Mouse (Mus musculus): ENCODE measurements around the gene Slc23a2. TPM values are rescaled to one million over a fixed set of nuclear protein-coding genes. Genes with fewer than 3 reads are reported as not detected.

Gene Slc23a2
- polyA plus RNA-seq, 1 experiment from 2014 or later, result 7.7 TPM

- ATAC-seq (replicated peaks; ENCODE audit: insufficient number of reproducible peaks, low FRiP score, low TSS enrichment, low read depth), result no peak
- H3K9me3 ChIP-seq (replicated peaks; ENCODE audit: control insufficient read depth, low read length), result no peaks in the 10 kb centered on the region
- no peak overlapping the region for H3K27ac ChIP-seq (replicated peaks; ENCODE audit: low read depth, low read length)
- no peaks in the 10 kb centered on the region for H3K36me3 ChIP-seq (replicated peaks; ENCODE audit: control insufficient read depth, insufficient read depth, low read depth, low read length)
- no peak overlapping the region for H3K9ac ChIP-seq (replicated peaks; ENCODE audit: low read length)
- WGBS, result 36% methylated on average over 4 of the region's 4 CpGs
- H3K27me3 ChIP-seq (ENCODE audit: control insufficient read depth, insufficient read depth, low read length), result no peaks in the 10 kb centered on the region
- H3K4me3 ChIP-seq (ENCODE audit: low read depth, low read length), result no peak overlapping the region
- no peak overlapping the region for H3K4me2 ChIP-seq (ENCODE audit: low read depth, low read length)
- no peak for DNase-seq (ENCODE audit: low spot score)
- H3K4me1 ChIP-seq (ENCODE audit: control insufficient read depth, insufficient read depth, low read length), result no peaks in the 10 kb centered on the region
Observed at GRCm38 (mm10) chr2:132008186-132008585, 136.7 kb downstream of the Slc23a2 start.

GRCm38 (mm10) chr2:132007475-132007819 is 137.5 kb downstream of the Slc23a2 start:
- WGBS, result 32% methylated on average over 6 of the region's 6 CpGs
- H3K36me3 ChIP-seq (replicated peaks; ENCODE audit: control insufficient read depth, insufficient read depth, low read depth, low read length), result no peaks in the 10 kb centered on the region

GRCm38 (mm10) chr2:132006561-132007474 is 138.1 kb downstream of the Slc23a2 start:
- Histone ChIP-seq H3K36me3 (replicated peaks; ENCODE audit: control insufficient read depth, insufficient read depth, low read depth, low read length) (no peaks in the 10 kb centered on the region), H3K4me3 (ENCODE audit: low read depth, low read length) (no peak overlapping the region), H3K4me1 (ENCODE audit: control insufficient read depth, insufficient read depth, low read length) (no peaks in the 10 kb centered on the region), H3K9ac (replicated peaks; ENCODE audit: low read length) (no peak overlapping the region), H3K27ac (replicated peaks; ENCODE audit: low read depth, low read length) (no peak overlapping the region), H3K9me3 (replicated peaks; ENCODE audit: control insufficient read depth, low read length) (no peaks in the 10 kb centered on the region), H3K4me2 (ENCODE audit: low read depth, low read length) (no peak overlapping the region), H3K27me3 (ENCODE audit: control insufficient read depth, insufficient read depth, low read length) (no peaks in the 10 kb centered on the region)
- DNase-seq (ENCODE audit: low spot score) (no peak), ATAC-seq (replicated peaks; ENCODE audit: insufficient number of reproducible peaks, low FRiP score, low TSS enrichment, low read depth) (no peak)
- 74% methylated on average over 18 of the region's 18 CpGs for WGBS

More at GRCm38 (mm10) chr2:132007475-132007819, 137.5 kb downstream of the Slc23a2 start:
- H3K27me3 ChIP-seq (ENCODE audit: control insufficient read depth, insufficient read depth, low read length), result no peaks in the 10 kb centered on the region
- H3K4me2 ChIP-seq (ENCODE audit: low read depth, low read length), result no peak overlapping the region
- ATAC-seq (replicated peaks; ENCODE audit: insufficient number of reproducible peaks, low FRiP score, low TSS enrichment, low read depth) (no peak), DNase-seq (ENCODE audit: low spot score) (no peak)
- no peaks in the 10 kb centered on the region for H3K4me1 ChIP-seq (ENCODE audit: control insufficient read depth, insufficient read depth, low read length)
- no peak overlapping the region for H3K27ac ChIP-seq (replicated peaks; ENCODE audit: low read depth, low read length)
- H3K9ac ChIP-seq (replicated peaks; ENCODE audit: low read length), result no peak overlapping the region
- no peaks in the 10 kb centered on the region for H3K9me3 ChIP-seq (replicated peaks; ENCODE audit: control insufficient read depth, low read length)
- H3K4me3 ChIP-seq (ENCODE audit: low read depth, low read length), result no peak overlapping the region

GRCm38 (mm10) chr2:132005445-132005844 is 139.5 kb downstream of the Slc23a2 start:
- Histone ChIP-seq H3K9me3 (replicated peaks; ENCODE audit: control insufficient read depth, low read length) (no peaks in the 10 kb centered on the region), H3K27ac (replicated peaks; ENCODE audit: low read depth, low read length) (no peak overlapping the region), H3K36me3 (replicated peaks; ENCODE audit: control insufficient read depth, insufficient read depth, low read depth, low read length) (no peaks in the 10 kb centered on the region), H3K4me1 (ENCODE audit: control insufficient read depth, insufficient read depth, low read length) (no peaks in the 10 kb centered on the region), H3K4me2 (ENCODE audit: low read depth, low read length) (no peak overlapping the region), H3K9ac (replicated peaks; ENCODE audit: low read length) (no peak overlapping the region), H3K27me3 (ENCODE audit: control insufficient read depth, insufficient read depth, low read length) (no peaks in the 10 kb centered on the region), H3K4me3 (ENCODE audit: low read depth, low read length) (no peak overlapping the region)
- no peak for ATAC-seq (replicated peaks; ENCODE audit: insufficient number of reproducible peaks, low FRiP score, low TSS enrichment, low read depth)
- WGBS, result 88% methylated on average over 4 of the region's 4 CpGs
- DNase-seq (ENCODE audit: low spot score), result no peak

GRCm38 (mm10) chr2:132004495-132005136 is 140.3 kb downstream of the Slc23a2 start:
- Histone ChIP-seq H3K4me3 (ENCODE audit: low read depth, low read length) (no peak overlapping the region), H3K27me3 (ENCODE audit: control insufficient read depth, insufficient read depth, low read length) (no peaks in the 10 kb centered on the region), H3K9me3 (replicated peaks; ENCODE audit: control insufficient read depth, low read length) (no peaks in the 10 kb centered on the region), H3K27ac (replicated peaks; ENCODE audit: low read depth, low read length) (no peak overlapping the region), H3K9ac (replicated peaks; ENCODE audit: low read length) (no peak overlapping the region), H3K4me2 (ENCODE audit: low read depth, low read length) (no peak overlapping the region), H3K36me3 (replicated peaks; ENCODE audit: control insufficient read depth, insufficient read depth, low read depth, low read length) (no peaks in the 10 kb centered on the region), H3K4me1 (ENCODE audit: control insufficient read depth, insufficient read depth, low read length) (no peaks in the 10 kb centered on the region)
- no peak for ATAC-seq (replicated peaks; ENCODE audit: insufficient number of reproducible peaks, low FRiP score, low TSS enrichment, low read depth)
- DNase-seq (ENCODE audit: low spot score), result no peak
- WGBS, result 79% methylated on average over 9 of the region's 9 CpGs

GRCm38 (mm10) chr2:132003916-132004315 is 141.0 kb downstream of the Slc23a2 start:
- no peak for DNase-seq (ENCODE audit: low spot score)
- H3K4me3 ChIP-seq (ENCODE audit: low read depth, low read length), result no peak overlapping the region
- ATAC-seq (replicated peaks; ENCODE audit: insufficient number of reproducible peaks, low FRiP score, low TSS enrichment, low read depth), result no peak
- 86% methylated on average over 5 of the region's 5 CpGs for WGBS
- no peak overlapping the region for H3K9ac ChIP-seq (replicated peaks; ENCODE audit: low read length)
- no peak overlapping the region for H3K27ac ChIP-seq (replicated peaks; ENCODE audit: low read depth, low read length)
- H3K36me3 ChIP-seq (replicated peaks; ENCODE audit: control insufficient read depth, insufficient read depth, low read depth, low read length), result no peaks in the 10 kb centered on the region
- H3K9me3 ChIP-seq (replicated peaks; ENCODE audit: control insufficient read depth, low read length), result no peaks in the 10 kb centered on the region
- H3K27me3 ChIP-seq (ENCODE audit: control insufficient read depth, insufficient read depth, low read length), result no peaks in the 10 kb centered on the region
- H3K4me1 ChIP-seq (ENCODE audit: control insufficient read depth, insufficient read depth, low read length), result no peaks in the 10 kb centered on the region
- no peak overlapping the region for H3K4me2 ChIP-seq (ENCODE audit: low read depth, low read length)

Other genes starting within 250 kb of the Slc23a2 start
- gene Prnp, start 235.2 kb downstream of the Slc23a2 start, polyA plus RNA-seq (2014; fragmentation: Nextera tagmentation; extraction: Ambion mirVana), result 23.7 and 24.0 TPM in 2 replicates
- not detected in 2 replicates for gene Prn, start 235.2 kb downstream of the Slc23a2 start, polyA plus RNA-seq (2014; fragmentation: Nextera tagmentation; extraction: Ambion mirVana)
- gene Prnd, start 194.2 kb downstream of the Slc23a2 start, polyA plus RNA-seq (2014; fragmentation: Nextera tagmentation; extraction: Ambion mirVana), result 15.1 and 15.6 TPM in 2 replicates
- 9.5 and 10.3 TPM in 2 replicates for gene Rassf2, start 114.8 kb downstream of the Slc23a2 start, polyA plus RNA-seq (2014; fragmentation: Nextera tagmentation; extraction: Ambion mirVana)
- gene Tmem230, start 102.7 kb upstream of the Slc23a2 start, polyA plus RNA-seq (2014; fragmentation: Nextera tagmentation; extraction: Ambion mirVana), result 51.3 and 56.4 TPM in 2 replicates
- 385 and 425 TPM in 2 replicates for gene Pcna, start 108.2 kb upstream of the Slc23a2 start, polyA plus RNA-seq (2014; fragmentation: Nextera tagmentation; extraction: Ambion mirVana)
- gene Cds2, start 118.0 kb upstream of the Slc23a2 start, polyA plus RNA-seq (2014; fragmentation: Nextera tagmentation; extraction: Ambion mirVana), result 32.2 and 33.2 TPM in 2 replicates
- gene Prokr2, start 240.3 kb upstream of the Slc23a2 start, polyA plus RNA-seq (2014; fragmentation: Nextera tagmentation; extraction: Ambion mirVana), result 2.6 and 4.3 TPM in 2 replicates

All from embryonic facial prominence, embryonic 11.5 days (tissue).